Mouse (Mus musculus) ES-E14 (cell line): ENCODE results near the gene Fads3. TPM values are rescaled to one million over a fixed set of nuclear protein-coding genes. Genes with fewer than 3 reads are reported as not detected.

Experiments used
- DNase-seq: peaks from one replicate; pipeline ENCODE4 v3.0.0-alpha.2; 2013; ENCODE audit warnings: low read depth, low spot score
- H3K27ac ChIP-seq: 2 replicates; pipeline ENCODE4 v1.5.1; 2012; ENCODE audit warnings: low read depth, mild to moderate bottlenecking, low read length, moderate library complexity, mixed read lengths; ENCODE audit not compliant: poor library complexity, insufficient read depth, severe bottlenecking
- H3K36me3 ChIP-seq: 2 replicates; pipeline ENCODE4 v1.6.1; 2012; ENCODE audit warnings: mild to moderate bottlenecking, low read length, moderate library complexity, mixed read lengths; ENCODE audit not compliant: control insufficient read depth, poor library complexity, insufficient read depth, severe bottlenecking
- H3K4me1 ChIP-seq, 2 experiments: fragments of 150-350 bp in 1 of 2; sonication (generic) in 1 of 2; 2 replicates each; pipeline ENCODE4 v1.6.1; 2012; ENCODE audit warnings: low read length in 2 of 2, mild to moderate bottlenecking in 1 of 2, mixed read lengths in 1 of 2; ENCODE audit not compliant: control insufficient read depth in 2 of 2, insufficient read depth in 2 of 2, poor library complexity in 1 of 2
- H3K4me3 ChIP-seq, 2 experiments: fragments of 150-350 bp in 1 of 2; sonication (generic) in 1 of 2; 2 replicates each; pipeline ENCODE4 v1.5.1; 2012; ENCODE audit warnings: low read length in 2 of 2, low read depth in 1 of 2, mild to moderate bottlenecking in 1 of 2, mixed read lengths in 1 of 2; ENCODE audit not compliant: insufficient read depth in 1 of 2, poor library complexity in 1 of 2, severe bottlenecking in 1 of 2
- H3K9ac ChIP-seq: 2 replicates; pipeline ENCODE4 v1.6.1; 2012; ENCODE audit warnings: low read depth, mild to moderate bottlenecking, low read length, mixed read lengths; ENCODE audit not compliant: poor library complexity, insufficient read depth, severe bottlenecking
- H3K9me3 ChIP-seq: fragments of 150-350 bp; sonication (generic); 2 replicates; pipeline ENCODE4 v1.6.1; 2012; ENCODE audit warnings: low read depth, mild to moderate bottlenecking, low read length; ENCODE audit not compliant: control insufficient read depth, insufficient read depth
- CHD2 ChIP-seq: IDR thresholded peaks from 2 replicates; pipeline ENCODE4 v1.6.1; 2014; ENCODE audit warnings: mild to moderate bottlenecking, low read depth, low read length, inconsistent platforms
- HCFC1 ChIP-seq: IDR thresholded peaks from 2 replicates; pipeline ENCODE4 v1.6.1; 2012; ENCODE audit warnings: low read length, inconsistent platforms, borderline replicate concordance; ENCODE audit not compliant: insufficient read depth
- MAFK ChIP-seq: IDR thresholded peaks from 2 replicates; pipeline ENCODE4 v1.6.1; 2014; ENCODE audit warnings: mild to moderate bottlenecking, low read depth, low read length, inconsistent platforms; ENCODE audit not compliant: insufficient read depth
- ZC3H11A ChIP-seq: IDR thresholded peaks from 2 replicates; pipeline ENCODE4 v1.6.1; 2012; ENCODE audit warnings: low read depth, mild to moderate bottlenecking, inconsistent platforms, low read length, borderline replicate concordance
- ZNF384 ChIP-seq: IDR thresholded peaks from 2 replicates; pipeline ENCODE4 v1.6.1; 2012; ENCODE audit warnings: low read depth, low read length, inconsistent platforms
- in situ Hi-C, 2 experiments: fragments of 600-800 bp; cut with MboI; formaldehyde crosslinking; loops; one replicate each; pipeline ENCODE4 v1.15.1; 2025; ENCODE audit warnings: low sequenced_read_pairs in 2 of 2, inconsistent platforms in 1 of 2; ENCODE audit not compliant: unreplicated experiment in 2 of 2
- total RNA-seq: library from RNA; depleted of rRNA; stranded (reverse); fragments of 300-350 nt; gene quantifications from 2 replicates; pipeline ENCODE4 v1.2.3, GENCODE M21; 2012

Gene Fads3
- total RNA-seq, 1 experiment: 7.2 TPM

GRCm38 (mm10) chr19:10045707-10046106 lies 4.3 kb downstream of the Fads3 start:
- TF ChIP-seq ZNF384 (no peak), MAFK (no peak), CHD2 (no peak)
- Histone ChIP-seq H3K4me1 (no peaks in the 10 kb centered on the region; a peak in 1 of 4 replicates), H3K27ac (no peak overlapping the region)

GRCm38 (mm10) chr19:10046346-10046745 lies 5.0 kb downstream of the Fads3 start:
- H3K27ac ChIP-seq: no peak overlapping the region

More at GRCm38 (mm10) chr19:10045707-10046106, 4.3 kb downstream of the Fads3 start:
- in situ Hi-C loops: no loop called here
- Histone ChIP-seq H3K9ac (no peak overlapping the region), H3K36me3 (no peaks in the 10 kb centered on the region), H3K4me3 (no peak overlapping the region), H3K9me3 (no peaks in the 10 kb centered on the region)
- no peak for DNase-seq

DNA sequence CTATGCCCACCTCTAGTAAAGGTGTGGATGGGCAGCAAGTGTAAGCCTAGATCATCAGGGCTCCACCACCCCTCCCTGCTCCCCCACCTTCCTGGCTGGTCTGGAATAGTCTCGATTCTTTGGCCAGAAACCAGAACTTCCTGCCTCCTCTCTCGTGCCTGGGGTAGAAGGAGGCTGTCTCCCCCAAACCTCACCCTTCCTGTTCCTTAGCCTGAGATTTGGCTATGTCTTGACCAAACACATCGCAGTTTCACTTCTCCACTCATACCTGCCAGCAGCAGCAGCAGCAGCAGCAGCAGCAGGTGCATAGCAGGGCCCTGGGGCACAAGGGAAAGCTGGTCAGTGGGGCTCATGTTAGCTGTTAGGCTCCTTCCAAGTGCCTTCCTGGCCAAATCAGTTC lies 5.6 kb downstream of the Fads3 start:
- H3K4me1 ChIP-seq: no peaks in the 10 kb centered on the region
- no peak overlapping the region for H3K27ac ChIP-seq
- no peak overlapping the region for H3K4me3 ChIP-seq
- in situ Hi-C loops: no loop called here
- TF ChIP-seq ZNF384: no peak
- TF ChIP-seq ZC3H11A: no peak
- TF ChIP-seq CHD2: no peak
- TF ChIP-seq HCFC1: no peak
- no peak for TF ChIP-seq MAFK
- no peaks in the 10 kb centered on the region for H3K9me3 ChIP-seq
- no peak overlapping the region for H3K9ac ChIP-seq
- H3K36me3 ChIP-seq: no peaks in the 10 kb centered on the region
- no peak for DNase-seq

More at GRCm38 (mm10) chr19:10046346-10046745, 5.0 kb downstream of the Fads3 start:
- in situ Hi-C loops: no loop called here
- Histone ChIP-seq H3K4me3 (no peak overlapping the region), H3K36me3 (no peaks in the 10 kb centered on the region), H3K9ac (no peak overlapping the region), H3K9me3 (no peaks in the 10 kb centered on the region), H3K4me1 (no peaks in the 10 kb centered on the region; a peak in 1 of 4 replicates)
- no peak for DNase-seq
- no peak for TF ChIP-seq MAFK
- TF ChIP-seq ZC3H11A: no peak
- no peak for TF ChIP-seq ZNF384
- no peak for TF ChIP-seq HCFC1
- TF ChIP-seq CHD2: no peak

DNA sequence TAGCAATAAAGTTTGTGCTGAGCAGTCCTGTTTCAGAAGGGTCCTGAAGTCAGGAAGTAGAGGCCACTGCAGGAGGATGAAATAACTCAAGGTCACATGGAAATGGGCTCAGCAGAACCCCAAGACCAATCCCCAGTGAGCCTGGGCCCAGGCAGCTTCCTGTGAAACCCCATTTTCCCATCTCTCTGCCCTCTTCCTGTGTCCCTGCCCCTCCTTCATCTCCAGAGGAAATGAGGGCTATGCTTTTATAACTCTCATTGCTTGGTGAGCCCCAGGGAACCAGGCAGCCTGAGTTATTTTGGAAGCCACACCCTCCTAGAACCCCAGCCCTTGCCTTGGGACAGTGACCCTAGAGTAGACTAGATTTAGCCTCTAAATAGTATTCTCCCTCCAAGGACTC lies 8.2 kb downstream of the Fads3 start:
- in situ Hi-C loops: no loop called here
- no peaks in the 10 kb centered on the region for H3K9me3 ChIP-seq
- no peak overlapping the region for H3K4me3 ChIP-seq
- H3K4me1 ChIP-seq: no peaks in the 10 kb centered on the region
- no peaks in the 10 kb centered on the region for H3K36me3 ChIP-seq
- no peak for DNase-seq
- no peak overlapping the region for H3K9ac ChIP-seq
- TF ChIP-seq ZNF384 (no peak), HCFC1 (no peak), ZC3H11A (no peak), CHD2 (no peak), MAFK (no peak)
- no peak overlapping the region for H3K27ac ChIP-seq

GRCm38 (mm10) chr19:10050438-10050837 lies 9.1 kb downstream of the Fads3 start:
- TF ChIP-seq MAFK (no peak), CHD2 (no peak), ZNF384 (no peak), HCFC1 (no peak), ZC3H11A (no peak)
- H3K27ac ChIP-seq: no peak overlapping the region
- H3K9ac ChIP-seq: no peak overlapping the region
- no peaks in the 10 kb centered on the region for H3K9me3 ChIP-seq
- H3K4me3 ChIP-seq: no peak overlapping the region
- no peaks in the 10 kb centered on the region for H3K4me1 ChIP-seq
- in situ Hi-C loops: no loop called here
- DNase-seq: no peak
- H3K36me3 ChIP-seq: no peaks in the 10 kb centered on the region
